Mouse (Mus musculus) lung, embryonic 16.5 days (tissue): ENCODE measurements around the gene Gm19402. TPM values are rescaled to one million over a fixed set of nuclear protein-coding genes. Genes with fewer than 3 reads are reported as not detected.

Experiments
- ATAC-seq: fragments of 200-750 bp; cut with Nextera tagmentation; 2 replicates; pipeline ENCODE4 v1.8.0; 2017; ENCODE audit warnings: low read depth, mild to moderate bottlenecking, moderate library complexity
- H3K27ac ChIP-seq: fragments of 300-500 bp; sonication (generic); 2 replicates; pipeline ENCODE4 v1.5.1; 2014; ENCODE audit warnings: mild to moderate bottlenecking, control low read depth, low read length
- H3K27me3 ChIP-seq: fragments of 300-500 bp; sonication (generic); 2 replicates; pipeline ENCODE4 v1.6.1; 2014; ENCODE audit warnings: low read depth, low read length, mixed read lengths; ENCODE audit not compliant: control insufficient read depth, insufficient read depth
- H3K36me3 ChIP-seq: fragments of 300-500 bp; sonication (generic); 2 replicates; pipeline ENCODE4 v1.6.1; 2014; ENCODE audit warnings: low read length; ENCODE audit not compliant: control insufficient read depth, insufficient read depth
- H3K4me1 ChIP-seq: fragments of 300-500 bp; sonication (generic); replicated peaks from 2 replicates; pipeline ENCODE4 v1.6.1; 2014; ENCODE audit warnings: low read length, mixed read lengths; ENCODE audit not compliant: control insufficient read depth, insufficient read depth
- H3K4me2 ChIP-seq: fragments of 300-500 bp; sonication (generic); 2 replicates; pipeline ENCODE4 v1.6.1; 2014; ENCODE audit warnings: low read depth, low read length, control low read depth
- H3K4me3 ChIP-seq: fragments of 300-500 bp; sonication (generic); 2 replicates; pipeline ENCODE4 v1.5.1; 2014; ENCODE audit warnings: mild to moderate bottlenecking, low read length, control low read depth
- H3K9ac ChIP-seq: fragments of 300-500 bp; sonication (generic); 2 replicates; pipeline ENCODE4 v1.6.1; 2014; ENCODE audit warnings: low read length, control low read depth
- H3K9me3 ChIP-seq: fragments of 300-500 bp; sonication (generic); 2 replicates; pipeline ENCODE4 v1.6.1; 2016; ENCODE audit warnings: low read length; ENCODE audit not compliant: control insufficient read depth
- WGBS: fragments of 180-500 bp; shearing (Covaris S2); extraction: QIAGEN DNeasy Blood & Tissue Kit; methylation state at CpG from one replicate; pipeline ENCODE4 v1.1.7; 2014; 5-methylcytosine and 5-hydroxymethylcytosine counted together
- microRNA counts: library from miRNA; unstranded; fragments of <30 nt; microRNA quantifications from one replicate; lab custom pipeline; 2016
- microRNA-seq: library from miRNA; unstranded; fragments of <30 nt; microRNA quantifications from one replicate; pipeline ENCODE4, GENCODE M21; 2016
- polyA plus RNA-seq: library from polyadenylated mRNA; unstranded; fragments of >200 nt; fragmentation: Nextera tagmentation; extraction: Ambion mirVana; gene quantifications from 2 replicates; pipeline ENCODE4 v1.2.1, GENCODE M21; 2015

The Gm19402 gene
- polyA plus RNA-seq, 1 experiment from 2014 or later: not detected

DNA sequence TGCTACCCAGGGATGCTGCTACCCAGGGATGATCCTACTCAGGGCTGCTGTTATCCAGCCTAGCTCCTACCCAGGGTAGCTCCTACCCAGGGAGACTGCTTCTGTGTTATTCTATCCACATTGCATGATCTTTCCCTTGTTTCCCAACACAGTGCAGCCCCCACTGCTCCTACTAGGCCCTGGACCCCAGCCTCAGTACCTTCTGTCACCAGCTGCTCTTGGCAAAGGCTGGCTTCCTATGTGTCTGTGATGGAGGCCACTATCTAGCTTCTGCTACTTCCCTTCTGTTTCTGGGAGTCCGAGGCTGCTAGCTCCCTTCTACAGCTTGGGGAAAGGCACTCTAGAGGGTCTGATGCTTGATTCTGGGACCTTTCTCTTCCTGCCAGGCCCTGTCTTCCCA is 43.1 kb downstream of the Gm19402 start:
- no peak overlapping the region for H3K27ac ChIP-seq
- H3K27me3 ChIP-seq: no peaks in the 10 kb centered on the region
- 61% methylated on average over 1 of the region's 1 CpGs for WGBS

DNA sequence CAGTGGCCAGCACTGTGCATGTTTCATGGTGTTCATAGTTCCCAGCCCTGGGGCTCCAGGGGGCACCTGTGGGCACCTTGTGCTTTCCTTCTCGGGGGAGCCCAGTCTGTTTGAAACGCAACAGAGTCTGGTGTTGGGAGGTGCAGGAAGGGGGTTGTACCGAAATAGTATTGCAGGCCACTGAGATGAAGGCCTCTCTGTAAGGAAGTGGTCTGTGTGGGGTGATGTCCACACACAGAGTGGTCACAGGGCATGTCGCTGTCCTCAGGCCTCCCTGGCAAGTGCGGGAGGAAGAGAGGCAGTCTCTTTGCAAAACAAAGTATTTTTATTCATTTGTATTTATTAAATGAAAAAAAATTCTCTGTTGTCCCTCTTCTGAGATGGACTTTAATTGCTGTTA is 45.0 kb downstream of the Gm19402 start:
- Histone ChIP-seq H3K4me1 (no peaks in the 10 kb centered on the region), H3K27ac (no peak overlapping the region), H3K4me2 (no peak overlapping the region), H3K27me3 (no peaks in the 10 kb centered on the region), H3K4me3 (no peak overlapping the region), H3K9ac (no peak overlapping the region), H3K9me3 (no peaks in the 10 kb centered on the region), H3K36me3 (peaks cover 34% of the 10 kb centered on the region)
- 91% methylated on average over 5 of the region's 5 CpGs for WGBS
- no peak for ATAC-seq

More for the DNA sequence above, 43.1 kb downstream of the Gm19402 start:
- Histone ChIP-seq H3K4me2 (no peak overlapping the region), H3K9me3 (no peaks in the 10 kb centered on the region), H3K4me3 (no peak overlapping the region), H3K36me3 (peaks cover 26% of the 10 kb centered on the region), H3K9ac (no peak overlapping the region), H3K4me1 (no peaks in the 10 kb centered on the region)
- no peak for ATAC-seq

- Histone ChIP-seq H3K4me1 (0 out of 2 replicates have a peak, but pooled peaks cover 4% of the 10 kb centered on the region), H3K4me2 (no peak overlapping the region), H3K4me3 (no peak overlapping the region), H3K27ac (no peak overlapping the region), H3K9ac (no peak overlapping the region), H3K36me3 (peaks cover 36% of the 10 kb centered on the region), H3K27me3 (no peaks in the 10 kb centered on the region), H3K9me3 (no peaks in the 10 kb centered on the region)
- no peak for ATAC-seq
- WGBS: 62% methylated on average over 7 of the region's 7 CpGs
Measured at GRCm38 (mm10) chr10:77643160-77643559, 47.4 kb downstream of the Gm19402 start.

MicroRNA genes within 50 kb of the gene (microRNA counts, 519-probe panel; counts per million panel counts)
- microRNA mmu-miR-1930 (lab: Ali Mortazavi, UCI): 1,164 counts per million, percentile 11 among the panel's probes with 10 or more counts

Small RNA genes within 50 kb of the gene (microRNA-seq; reads per million reads assigned to microRNA genes)
- 5.7 reads per million, percentile 18 among the genes with 10 or more reads in this experiment for gene Mir1930

Other genes starting within 250 kb of the Gm19402 start
- gene Fam207a, start 175.0 kb downstream of the Gm19402 start, polyA plus RNA-seq: 30.9 and 32.0 TPM in 2 replicates
- gene Itgb2, start 160.5 kb downstream of the Gm19402 start, polyA plus RNA-seq: 5.3 and 7.5 TPM in 2 replicates
- 127 and 138 TPM in 2 replicates for gene Pttg1ip, start 109.0 kb downstream of the Gm19402 start, polyA plus RNA-seq
- 344 and 348 TPM in 2 replicates for gene Sumo3, start 84.7 kb downstream of the Gm19402 start, polyA plus RNA-seq
- 2.0 and 2.4 TPM in 2 replicates for gene Gm49325, start 84.6 kb downstream of the Gm19402 start, polyA plus RNA-seq
- gene Ube2g2, start 68.5 kb downstream of the Gm19402 start, polyA plus RNA-seq: 66.6 and 69.5 TPM in 2 replicates
- 0.25 and 0.38 TPM in 2 replicates for gene Tspear, start 4.2 kb downstream of the Gm19402 start, polyA plus RNA-seq
- not detected in 2 replicates for gene Gm9508, start 6.5 kb upstream of the Gm19402 start, polyA plus RNA-seq
- gene Gm10272, start 15.9 kb upstream of the Gm19402 start, polyA plus RNA-seq: not detected in 2 replicates
- not detected in 2 replicates for gene Gm10024, start 20.7 kb upstream of the Gm19402 start, polyA plus RNA-seq
- not detected in 2 replicates for gene Gm10142, start 25.1 kb upstream of the Gm19402 start, polyA plus RNA-seq
- gene Krtap12-1, start 29.8 kb upstream of the Gm19402 start, polyA plus RNA-seq: not detected in 2 replicates
- gene Gm10100, start 35.7 kb upstream of the Gm19402 start, polyA plus RNA-seq: not detected in 2 replicates
- gene Gm18596, start 51.9 kb upstream of the Gm19402 start, polyA plus RNA-seq: not detected in 2 replicates
- not detected in 2 replicates for gene Gm9736, start 60.6 kb upstream of the Gm19402 start, polyA plus RNA-seq
- gene Gm3233, start 68.9 kb upstream of the Gm19402 start, polyA plus RNA-seq: not detected in 2 replicates
- not detected in 2 replicates for gene Gm3238, start 80.6 kb upstream of the Gm19402 start, polyA plus RNA-seq
- gene Gm7138, start 86.2 kb upstream of the Gm19402 start, polyA plus RNA-seq: not detected in 2 replicates
- not detected in 2 replicates for gene Gm3250, start 91.8 kb upstream of the Gm19402 start, polyA plus RNA-seq
- gene Gm7137, start 97.4 kb upstream of the Gm19402 start, polyA plus RNA-seq: not detected in 2 replicates
- not detected in 2 replicates for gene Gm9639, start 104.3 kb upstream of the Gm19402 start, polyA plus RNA-seq
- gene Gm19668, start 108.4 kb upstream of the Gm19402 start, polyA plus RNA-seq: not detected in 2 replicates
- gene Gm9507, start 121.1 kb upstream of the Gm19402 start, polyA plus RNA-seq: not detected in 2 replicates
- gene Gm2696, start 123.9 kb upstream of the Gm19402 start, polyA plus RNA-seq: not detected in 2 replicates
- not detected in 2 replicates for gene Krtap10-4, start 136.3 kb upstream of the Gm19402 start, polyA plus RNA-seq
- gene Krtap10-10, start 145.2 kb upstream of the Gm19402 start, polyA plus RNA-seq: not detected in 2 replicates
- gene Gm36176, start 156.0 kb upstream of the Gm19402 start, polyA plus RNA-seq: not detected in 2 replicates
- not detected in 2 replicates for gene Gm10318, start 162.1 kb upstream of the Gm19402 start, polyA plus RNA-seq
- gene Gm3285, start 171.2 kb upstream of the Gm19402 start, polyA plus RNA-seq: not detected in 2 replicates
- 3.5 and 4.7 TPM in 2 replicates for gene Lrrc3, start 211.8 kb upstream of the Gm19402 start, polyA plus RNA-seq